Mouse (Mus musculus): ENCODE measurements around the gene Slc2a9. TPM values are rescaled to one million over a fixed set of nuclear protein-coding genes. Genes with fewer than 3 reads are reported as not detected.

Slc2a9 gene
- polyA plus RNA-seq (2014; fragmentation: Nextera tagmentation; extraction: Ambion mirVana): 0.07 and 0.48 TPM in 2 replicates

DNA sequence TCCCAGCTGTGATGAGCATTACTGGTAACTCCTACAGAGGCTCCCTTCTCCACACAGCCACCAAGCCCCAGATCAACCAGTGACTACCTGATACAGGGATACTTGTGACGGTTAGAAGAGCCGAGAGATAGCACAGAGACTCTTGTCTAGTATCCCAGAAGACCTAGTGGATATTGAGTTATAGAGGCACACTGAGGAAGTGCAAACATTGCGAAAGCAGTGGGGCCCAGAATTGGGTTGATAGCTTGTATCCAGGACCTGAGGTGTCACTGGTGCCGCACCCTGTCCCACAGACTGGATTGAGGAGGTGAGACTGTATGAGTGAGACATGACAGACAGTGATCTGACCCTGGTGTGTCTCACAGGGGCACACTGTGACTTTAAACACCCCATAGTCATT is at the start of gene Slc2a9:
Gene Slc2a9, minus strand, starts transcription at position 152 of the 400 bp plus-strand sequence.
- no peaks in the 10 kb centered on the region for H3K9me3 ChIP-seq (ENCODE audit: control insufficient read depth, low read length)
- ATAC-seq (ENCODE audit: low FRiP score) (no peak), DNase-seq (ENCODE audit: low spot score, missing footprints) (no peak)
- no peaks in the 10 kb centered on the region for H3K36me3 ChIP-seq (ENCODE audit: control insufficient read depth, insufficient read depth, low read length)
- H3K4me2 ChIP-seq: no peak within 1 kb of the TSS
- H3K27me3 ChIP-seq (ENCODE audit: control insufficient read depth, insufficient read depth, low read length): no peaks in the 10 kb centered on the region
- no peaks in the 10 kb centered on the region for H3K4me1 ChIP-seq (ENCODE audit: control insufficient read depth, insufficient read depth, low read length)
- no peak within 1 kb of the TSS for H3K9ac ChIP-seq (ENCODE audit: low read length)
- no peak within 1 kb of the TSS for H3K4me3 ChIP-seq (ENCODE audit: low read depth, low read length)
- WGBS: 89% methylated on average over 4 of the region's 4 CpGs
- no peak within 1 kb of the TSS for H3K27ac ChIP-seq (ENCODE audit: low read depth, low read length)

GRCm38 (mm10) chr5:38552615-38553014 is 49.7 kb upstream of the Slc2a9 start:
- ATAC-seq (ENCODE audit: low FRiP score) (no peak), DNase-seq (ENCODE audit: low spot score, missing footprints) (no peak)
- 96% methylated on average over 3 of the region's 3 CpGs for WGBS
- H3K4me2 ChIP-seq: no peak overlapping the region
- H3K36me3 ChIP-seq (ENCODE audit: control insufficient read depth, insufficient read depth, low read length): peaks cover 10% of the 10 kb centered on the region
- H3K9me3 ChIP-seq (ENCODE audit: control insufficient read depth, low read length): no peaks in the 10 kb centered on the region
- no peak overlapping the region for H3K27ac ChIP-seq (ENCODE audit: low read depth, low read length)
- H3K27me3 ChIP-seq (ENCODE audit: control insufficient read depth, insufficient read depth, low read length): no peaks in the 10 kb centered on the region
- H3K9ac ChIP-seq (ENCODE audit: low read length): no peak overlapping the region
- no peak overlapping the region for H3K4me3 ChIP-seq (ENCODE audit: low read depth, low read length)
- H3K4me1 ChIP-seq (ENCODE audit: control insufficient read depth, insufficient read depth, low read length): no peaks in the 10 kb centered on the region

GRCm38 (mm10) chr5:38550221-38550768 is 47.4 kb upstream of the Slc2a9 start:
- Histone ChIP-seq H3K4me3 (ENCODE audit: low read depth, low read length) (no peak overlapping the region), H3K4me1 (ENCODE audit: control insufficient read depth, insufficient read depth, low read length) (no peaks in the 10 kb centered on the region), H3K9me3 (ENCODE audit: control insufficient read depth, low read length) (no peaks in the 10 kb centered on the region), H3K9ac (ENCODE audit: low read length) (no peak overlapping the region), H3K27ac (ENCODE audit: low read depth, low read length) (no peak overlapping the region), H3K27me3 (ENCODE audit: control insufficient read depth, insufficient read depth, low read length) (no peaks in the 10 kb centered on the region), H3K36me3 (ENCODE audit: control insufficient read depth, insufficient read depth, low read length) (peaks cover 23% of the 10 kb centered on the region), H3K4me2 (no peak overlapping the region)
- 89% methylated on average over 1 of the region's 1 CpGs for WGBS
- ATAC-seq (ENCODE audit: low FRiP score): no peak
- DNase-seq (ENCODE audit: low spot score, missing footprints): no peak

- Histone ChIP-seq H3K4me1 (ENCODE audit: control insufficient read depth, insufficient read depth, low read length) (no peaks in the 10 kb centered on the region), H3K4me3 (ENCODE audit: low read depth, low read length) (no peak overlapping the region), H3K27me3 (ENCODE audit: control insufficient read depth, insufficient read depth, low read length) (no peaks in the 10 kb centered on the region), H3K9me3 (ENCODE audit: control insufficient read depth, low read length) (no peaks in the 10 kb centered on the region), H3K9ac (ENCODE audit: low read length) (no peak overlapping the region), H3K27ac (ENCODE audit: low read depth, low read length) (no peak overlapping the region), H3K4me2 (no peak overlapping the region), H3K36me3 (ENCODE audit: control insufficient read depth, insufficient read depth, low read length) (peaks cover 26% of the 10 kb centered on the region)
- WGBS: 92% methylated on average over 3 of the region's 3 CpGs
- ATAC-seq (ENCODE audit: low FRiP score) (no peak), DNase-seq (ENCODE audit: low spot score, missing footprints) (no peak)
These were observed 46.5 kb upstream of the Slc2a9 start for GRCm38 (mm10) chr5:38549461-38549909.

DNA sequence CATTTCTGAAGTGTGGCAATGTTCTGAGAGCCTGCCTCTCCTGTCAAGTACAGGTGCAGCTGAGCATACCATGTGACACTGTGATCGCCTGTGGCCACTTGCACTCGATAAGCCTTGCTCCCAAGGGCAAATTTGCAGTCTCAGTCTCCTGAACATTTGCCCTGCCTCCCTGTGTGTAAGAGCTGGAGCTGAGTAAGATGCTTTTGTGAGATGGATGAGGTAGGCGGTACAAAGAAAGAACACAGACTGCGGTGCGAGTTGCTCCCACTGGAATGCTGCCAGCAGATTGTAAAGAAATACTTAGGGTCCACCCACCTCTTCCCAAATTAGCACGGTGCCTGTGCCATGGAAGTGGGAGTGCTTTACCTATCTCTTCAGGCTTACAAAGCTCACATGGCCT is 44.4 kb upstream of the Slc2a9 start:
- no peaks in the 10 kb centered on the region for H3K4me1 ChIP-seq (ENCODE audit: control insufficient read depth, insufficient read depth, low read length)
- no peak overlapping the region for H3K4me2 ChIP-seq
- no peaks in the 10 kb centered on the region for H3K27me3 ChIP-seq (ENCODE audit: control insufficient read depth, insufficient read depth, low read length)
- H3K36me3 ChIP-seq (ENCODE audit: control insufficient read depth, insufficient read depth, low read length): peaks cover 28% of the 10 kb centered on the region; the same call in 1 of the 2 replicates
- no peak overlapping the region for H3K4me3 ChIP-seq (ENCODE audit: low read depth, low read length)
- H3K9me3 ChIP-seq (ENCODE audit: control insufficient read depth, low read length): no peaks in the 10 kb centered on the region
- ATAC-seq (ENCODE audit: low FRiP score): no peak
- DNase-seq (ENCODE audit: low spot score, missing footprints): no peak
- WGBS: 92% methylated on average over 6 of the region's 6 CpGs
- no peak overlapping the region for H3K27ac ChIP-seq (ENCODE audit: low read depth, low read length)
- H3K9ac ChIP-seq (ENCODE audit: low read length): no peak overlapping the region

DNA sequence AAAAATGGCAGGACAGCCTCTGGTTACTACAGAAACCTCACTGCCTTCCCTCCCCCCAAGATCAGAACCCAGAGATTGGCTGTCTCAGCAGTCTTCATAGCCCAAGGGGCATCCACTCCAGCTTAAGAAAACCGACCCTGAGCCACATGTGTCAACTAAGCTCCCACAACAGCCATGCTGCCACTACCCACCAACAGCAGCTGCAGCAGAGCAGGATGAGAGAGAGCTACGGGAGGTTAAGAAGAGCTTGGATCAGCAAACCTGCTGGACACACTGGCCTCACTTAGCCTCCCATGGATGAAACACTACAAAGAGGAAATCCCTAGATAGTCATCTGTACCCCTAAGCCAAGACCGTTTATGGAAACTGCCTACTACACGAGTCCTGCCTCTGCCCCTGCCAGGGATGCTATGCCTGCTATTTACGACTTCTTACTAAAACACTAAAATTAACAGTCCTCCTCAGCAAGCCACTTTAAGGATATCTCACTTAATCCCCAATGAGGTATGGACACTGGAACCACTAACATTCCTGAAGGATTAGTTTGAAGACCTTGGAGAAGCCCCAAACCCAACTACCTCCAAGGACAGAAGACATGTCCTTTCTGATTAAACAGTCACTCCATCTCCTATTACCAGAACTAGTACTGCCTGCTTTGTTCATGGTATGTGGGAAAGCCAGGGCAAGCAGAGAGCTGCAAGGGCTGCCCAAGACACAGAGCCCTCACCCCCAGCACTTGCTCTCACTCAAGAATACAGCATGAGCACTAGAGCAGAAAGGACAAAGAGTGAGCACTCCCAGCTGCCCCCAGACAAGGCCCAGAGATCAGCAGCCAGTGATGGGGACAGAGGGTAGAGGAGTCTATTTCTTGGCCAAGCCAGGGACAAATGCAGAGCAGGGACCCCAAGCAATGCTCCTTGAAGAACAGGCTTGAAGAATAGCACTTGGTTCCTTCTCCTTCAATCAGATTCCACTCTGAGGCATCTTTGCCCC is 41.8 kb upstream of the Slc2a9 start:
- Histone ChIP-seq H3K4me2 (no peak overlapping the region), H3K27ac (ENCODE audit: low read depth, low read length) (no peak overlapping the region), H3K4me3 (ENCODE audit: low read depth, low read length) (no peak overlapping the region), H3K36me3 (ENCODE audit: control insufficient read depth, insufficient read depth, low read length) (peaks cover 37% of the 10 kb centered on the region), H3K27me3 (ENCODE audit: control insufficient read depth, insufficient read depth, low read length) (no peaks in the 10 kb centered on the region), H3K9me3 (ENCODE audit: control insufficient read depth, low read length) (no peaks in the 10 kb centered on the region), H3K4me1 (ENCODE audit: control insufficient read depth, insufficient read depth, low read length) (no peaks in the 10 kb centered on the region), H3K9ac (ENCODE audit: low read length) (no peak overlapping the region)
- WGBS: 89% methylated on average over 5 of the region's 5 CpGs
- DNase-seq (ENCODE audit: low spot score, missing footprints) (no peak), ATAC-seq (ENCODE audit: low FRiP score) (no peak)

DNA sequence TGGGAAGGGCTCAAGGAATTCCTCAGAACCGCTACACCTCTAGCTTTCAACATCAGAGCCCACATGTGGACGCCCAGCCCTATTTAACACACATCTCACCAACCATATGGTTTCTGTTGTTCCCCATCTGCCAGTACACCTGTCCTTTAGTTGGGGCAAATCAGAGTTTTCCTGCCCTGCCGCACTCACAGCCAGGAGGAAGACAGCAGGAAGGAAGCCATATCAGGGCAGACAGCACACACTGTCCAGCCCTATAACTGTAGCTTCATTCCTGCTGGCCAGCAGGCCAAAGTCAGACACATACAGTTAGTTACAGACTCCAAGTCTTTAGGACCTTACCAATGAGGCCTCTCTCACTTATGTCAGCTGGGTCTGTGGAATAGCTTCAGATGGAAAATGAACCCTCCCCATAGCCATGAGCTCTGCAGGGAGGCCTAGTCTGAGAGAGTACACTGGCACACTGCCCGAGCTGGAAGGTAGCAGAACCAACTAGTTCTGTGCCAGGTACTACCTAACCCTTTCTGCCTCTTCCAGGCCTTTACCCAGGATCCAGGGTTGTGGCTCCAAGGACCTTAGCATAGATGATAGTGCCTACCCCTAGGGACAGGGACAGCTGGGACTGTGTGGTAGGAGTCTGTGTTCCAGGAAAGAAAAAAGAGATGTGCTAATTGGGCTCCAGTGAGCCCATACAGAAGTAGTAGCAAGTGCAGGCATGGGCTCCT is 40.7 kb upstream of the Slc2a9 start:
- Histone ChIP-seq H3K4me1 (ENCODE audit: control insufficient read depth, insufficient read depth, low read length) (no peaks in the 10 kb centered on the region), H3K4me3 (ENCODE audit: low read depth, low read length) (no peak overlapping the region), H3K27ac (ENCODE audit: low read depth, low read length) (no peak overlapping the region), H3K4me2 (no peak overlapping the region), H3K9ac (ENCODE audit: low read length) (no peak overlapping the region), H3K27me3 (ENCODE audit: control insufficient read depth, insufficient read depth, low read length) (no peaks in the 10 kb centered on the region), H3K9me3 (ENCODE audit: control insufficient read depth, low read length) (no peaks in the 10 kb centered on the region), H3K36me3 (ENCODE audit: control insufficient read depth, insufficient read depth, low read length) (peaks cover 40% of the 10 kb centered on the region)
- DNase-seq (ENCODE audit: low spot score, missing footprints) (no peak), ATAC-seq (ENCODE audit: low FRiP score) (no peak)
- WGBS: 89% methylated on average over 4 of the region's 4 CpGs

DNA sequence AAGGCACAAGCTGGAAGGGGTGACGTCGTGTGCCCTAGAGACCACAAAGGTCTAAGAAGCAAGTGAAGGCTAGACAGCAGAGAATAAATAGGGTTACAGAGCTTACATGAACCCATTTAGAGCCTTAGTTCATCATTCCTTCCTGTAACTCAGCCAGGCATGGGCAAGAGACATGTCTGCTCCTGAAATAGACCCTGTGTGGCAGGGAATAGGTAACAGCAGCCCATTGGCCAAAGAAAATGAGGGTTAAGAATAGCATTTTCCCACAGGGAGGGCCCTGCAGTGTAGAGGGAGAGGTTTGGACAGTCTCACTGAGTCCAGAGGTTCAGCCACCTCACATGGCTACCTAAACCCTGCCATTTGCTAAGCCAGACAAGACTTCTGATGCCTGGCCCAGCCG is 38.8 kb upstream of the Slc2a9 start:
- no peak overlapping the region for H3K4me3 ChIP-seq (ENCODE audit: low read depth, low read length)
- no peak overlapping the region for H3K27ac ChIP-seq (ENCODE audit: low read depth, low read length)
- DNase-seq (ENCODE audit: low spot score, missing footprints) (no peak), ATAC-seq (ENCODE audit: low FRiP score) (no peak)
- 91% methylated on average over 3 of the region's 3 CpGs for WGBS
- no peaks in the 10 kb centered on the region for H3K4me1 ChIP-seq (ENCODE audit: control insufficient read depth, insufficient read depth, low read length)
- no peaks in the 10 kb centered on the region for H3K9me3 ChIP-seq (ENCODE audit: control insufficient read depth, low read length)
- H3K27me3 ChIP-seq (ENCODE audit: control insufficient read depth, insufficient read depth, low read length): no peaks in the 10 kb centered on the region
- H3K4me2 ChIP-seq: no peak overlapping the region
- no peak overlapping the region for H3K9ac ChIP-seq (ENCODE audit: low read length)
- H3K36me3 ChIP-seq (ENCODE audit: control insufficient read depth, insufficient read depth, low read length): peaks cover 31% of the 10 kb centered on the region

GRCm38 (mm10) chr5:38540898-38541297 is 38.0 kb upstream of the Slc2a9 start:
- Histone ChIP-seq H3K4me1 (ENCODE audit: control insufficient read depth, insufficient read depth, low read length) (no peaks in the 10 kb centered on the region), H3K4me3 (ENCODE audit: low read depth, low read length) (no peak overlapping the region), H3K27me3 (ENCODE audit: control insufficient read depth, insufficient read depth, low read length) (no peaks in the 10 kb centered on the region), H3K36me3 (ENCODE audit: control insufficient read depth, insufficient read depth, low read length) (peaks cover 31% of the 10 kb centered on the region), H3K4me2 (no peak overlapping the region), H3K27ac (ENCODE audit: low read depth, low read length) (no peak overlapping the region), H3K9ac (ENCODE audit: low read length) (no peak overlapping the region), H3K9me3 (ENCODE audit: control insufficient read depth, low read length) (no peaks in the 10 kb centered on the region)
- DNase-seq (ENCODE audit: low spot score, missing footprints) (no peak), ATAC-seq (ENCODE audit: low FRiP score) (no peak)
- WGBS: 82% methylated on average over 1 of the region's 1 CpGs
